Mouse (Mus musculus) hindbrain, embryonic 16.5 days (tissue): ENCODE data around the gene App. TPM values are rescaled to one million over a fixed set of nuclear protein-coding genes. Genes with fewer than 3 reads are reported as not detected.

Experiments used
- ATAC-seq: fragments of 200-750 bp; cut with Nextera tagmentation; 2 replicates; pipeline ENCODE4 v1.8.0; 2017; ENCODE audit warnings: moderate TSS enrichment, moderate library complexity
- H3K27ac ChIP-seq: fragments of 300-500 bp; sonication (generic); 2 replicates; pipeline ENCODE4 v1.5.1; 2014; ENCODE audit warnings: low read depth, mild to moderate bottlenecking, control low read depth, low read length, moderate library complexity
- H3K27me3 ChIP-seq: fragments of 300-500 bp; sonication (generic); replicated peaks from 2 replicates; pipeline ENCODE4 v1.6.1; 2014; ENCODE audit warnings: low read length; ENCODE audit not compliant: control insufficient read depth, insufficient read depth
- H3K36me3 ChIP-seq: fragments of 300-500 bp; sonication (generic); 2 replicates; pipeline ENCODE4 v1.6.1; 2014; ENCODE audit warnings: mild to moderate bottlenecking, low read length, moderate library complexity, mixed read lengths; ENCODE audit not compliant: control insufficient read depth, insufficient read depth
- H3K4me1 ChIP-seq: fragments of 300-500 bp; sonication (generic); 2 replicates; pipeline ENCODE4 v1.6.1; 2014; ENCODE audit warnings: low read depth, low read length; ENCODE audit not compliant: control insufficient read depth, insufficient read depth
- H3K4me2 ChIP-seq: fragments of 300-500 bp; sonication (generic); 2 replicates; pipeline ENCODE4 v1.6.1; 2014; ENCODE audit warnings: mild to moderate bottlenecking, low read length, control low read depth, moderate library complexity
- H3K4me3 ChIP-seq: fragments of 300-500 bp; sonication (generic); 2 replicates; pipeline ENCODE4 v1.5.1; 2014; ENCODE audit warnings: mild to moderate bottlenecking, low read length, control low read depth, moderate library complexity
- H3K9ac ChIP-seq: fragments of 300-500 bp; sonication (generic); 2 replicates; pipeline ENCODE4 v1.6.1; 2014; ENCODE audit warnings: low read depth, mild to moderate bottlenecking, control low read depth, low read length, moderate library complexity
- H3K9me3 ChIP-seq: fragments of 300-500 bp; sonication (generic); 2 replicates; pipeline ENCODE4 v1.6.1; 2014; ENCODE audit warnings: mild to moderate bottlenecking, low read length, moderate library complexity; ENCODE audit not compliant: control insufficient read depth
- WGBS: fragments of 180-500 bp; shearing (Covaris S2); extraction: QIAGEN DNeasy Blood & Tissue Kit; methylation state at CpG from one replicate; pipeline ENCODE4 v1.1.7; 2014; 5-methylcytosine and 5-hydroxymethylcytosine counted together
- polyA plus RNA-seq: library from polyadenylated mRNA; unstranded; fragments of >200 nt; fragmentation: Nextera tagmentation; extraction: Ambion mirVana; gene quantifications from 2 replicates; pipeline ENCODE4 v1.2.1, GENCODE M21; 2015

The App gene
- 482 and 521 TPM in 2 replicates for polyA plus RNA-seq

- peak within 1 kb of the TSS; percentile 99 for H3K9ac ChIP-seq
- peak; percentile 89 for ATAC-seq
- peak within 1 kb of the TSS; percentile 86 for H3K4me2 ChIP-seq
- under 1% methylated on average over 69 of the region's 78 CpGs for WGBS
- peak within 1 kb of the TSS; percentile 97 for H3K27ac ChIP-seq
- no peaks in the 10 kb centered on the region for H3K27me3 ChIP-seq
- H3K36me3 ChIP-seq: no peaks in the 10 kb centered on the region
- H3K4me1 ChIP-seq: peaks cover 25% of the 10 kb centered on the region
- no peaks in the 10 kb centered on the region for H3K9me3 ChIP-seq
- H3K4me3 ChIP-seq: peak within 1 kb of the TSS; percentile 94
These were observed at the start of gene App for GRCm38 (mm10) chr16:85173373-85174081. Gene App (minus strand): TSS chr16:85173766.

DNA sequence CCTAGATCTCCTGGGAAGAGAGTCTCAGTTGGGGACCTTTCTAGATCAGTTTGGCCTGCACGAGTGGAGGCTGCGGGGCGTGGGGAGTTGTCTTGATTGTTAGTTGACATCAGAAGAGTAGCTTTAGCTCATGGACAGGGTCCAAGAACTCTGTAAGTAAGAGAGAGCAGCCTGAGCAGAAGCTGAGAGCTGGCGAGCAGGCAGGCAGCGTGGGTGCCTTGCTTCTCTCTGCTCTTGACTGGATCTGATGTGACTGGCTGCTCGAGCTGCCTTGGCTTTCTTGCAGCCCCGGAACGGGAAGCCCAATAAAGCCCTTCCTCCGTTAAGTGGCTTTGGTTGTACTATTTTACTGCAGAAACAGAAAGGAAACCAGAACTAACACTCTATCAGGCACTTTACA, 42.3 kb upstream of the App start:
- Histone ChIP-seq H3K27ac (no peak overlapping the region), H3K4me3 (no peak overlapping the region), H3K36me3 (no peaks in the 10 kb centered on the region), H3K4me2 (no peak overlapping the region), H3K4me1 (no peaks in the 10 kb centered on the region), H3K9ac (no peak overlapping the region), H3K9me3 (no peaks in the 10 kb centered on the region), H3K27me3 (no peaks in the 10 kb centered on the region)
- 72% methylated on average over 9 of the region's 9 CpGs for WGBS
- ATAC-seq: no peak

GRCm38 (mm10) chr16:85215173-85215572, 41.6 kb upstream of the App start:
- no peak for ATAC-seq
- Histone ChIP-seq H3K9me3 (no peaks in the 10 kb centered on the region), H3K27ac (no peak overlapping the region), H3K4me1 (no peaks in the 10 kb centered on the region), H3K9ac (no peak overlapping the region), H3K27me3 (no peaks in the 10 kb centered on the region), H3K36me3 (no peaks in the 10 kb centered on the region), H3K4me2 (no peak overlapping the region), H3K4me3 (no peak overlapping the region)
- 86% methylated on average over 9 of the region's 9 CpGs for WGBS

DNA sequence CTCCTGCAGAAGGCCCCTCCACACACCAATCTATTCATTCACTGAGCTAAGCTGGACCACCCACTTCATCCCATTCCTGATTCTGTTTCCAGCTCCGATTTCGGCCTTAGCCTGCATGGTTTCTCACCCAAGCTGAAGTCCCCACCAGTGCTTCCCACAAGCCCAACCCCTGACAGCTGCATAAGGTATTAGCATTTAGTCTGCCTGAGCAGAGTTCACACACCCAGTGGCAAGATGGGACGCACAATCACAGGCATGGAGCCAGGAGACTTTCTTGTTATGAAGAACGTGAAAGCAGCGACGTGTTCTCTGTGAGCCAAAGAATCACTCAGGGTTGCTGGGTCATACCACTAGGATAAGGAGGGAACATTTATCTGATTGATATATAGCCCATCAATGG, 22.1 kb upstream of the App start:
- Histone ChIP-seq H3K4me1 (no peaks in the 10 kb centered on the region), H3K9me3 (0 out of 2 replicates have a peak, but pooled peaks cover 2% of the 10 kb centered on the region), H3K27ac (no peak overlapping the region), H3K9ac (no peak overlapping the region), H3K4me3 (no peak overlapping the region), H3K27me3 (no peaks in the 10 kb centered on the region), H3K4me2 (no peak overlapping the region), H3K36me3 (no peaks in the 10 kb centered on the region)
- 78% methylated on average over 6 of the region's 6 CpGs for WGBS
- no peak for ATAC-seq

DNA sequence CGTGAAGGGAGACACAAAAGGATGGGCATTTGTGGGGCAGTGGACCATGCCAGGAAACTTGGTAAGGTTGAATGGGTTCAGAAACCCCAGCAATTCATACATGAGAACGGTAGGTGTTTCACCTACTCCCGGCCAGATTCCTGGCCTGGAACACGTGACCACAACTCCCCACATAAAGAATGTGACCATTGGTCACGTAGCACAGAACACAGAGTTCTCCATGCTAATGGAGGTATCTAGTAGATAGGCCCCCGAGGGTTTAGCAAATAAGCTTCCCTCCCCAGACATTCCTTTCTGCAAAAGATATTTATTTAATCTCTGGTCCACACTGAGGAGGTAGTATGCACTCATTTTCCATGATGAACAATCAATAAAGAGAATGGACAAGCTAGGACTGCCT, 21.6 kb upstream of the App start:
- H3K4me1 ChIP-seq: no peaks in the 10 kb centered on the region
- no peak overlapping the region for H3K4me2 ChIP-seq
- H3K9me3 ChIP-seq: 0 out of 2 replicates have a peak, but pooled peaks cover 2% of the 10 kb centered on the region
- H3K27ac ChIP-seq: no peak overlapping the region
- no peak for ATAC-seq
- H3K9ac ChIP-seq: no peak overlapping the region
- H3K27me3 ChIP-seq: no peaks in the 10 kb centered on the region
- 83% methylated on average over 6 of the region's 6 CpGs for WGBS
- no peaks in the 10 kb centered on the region for H3K36me3 ChIP-seq
- H3K4me3 ChIP-seq: no peak overlapping the region

DNA sequence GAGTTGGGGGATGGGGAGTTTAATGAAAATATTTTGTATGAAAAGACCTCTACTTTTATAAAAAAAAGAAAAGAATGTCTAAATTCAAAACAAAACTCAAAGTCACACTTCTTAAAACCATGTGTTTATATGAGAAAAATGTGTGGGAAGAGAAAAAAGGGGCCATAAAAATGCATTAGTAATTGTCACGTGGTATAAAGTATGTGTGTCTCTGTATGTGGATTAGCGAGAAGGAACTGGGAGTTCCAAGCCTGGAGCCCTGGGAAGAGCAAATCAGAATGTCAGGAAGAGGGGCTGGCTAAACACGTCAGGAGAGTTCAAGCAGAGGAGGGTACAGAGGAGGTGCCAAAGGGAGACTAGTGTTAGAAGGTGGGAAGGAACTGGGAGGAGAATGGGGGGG, 7.9 kb upstream of the App start:
- H3K36me3 ChIP-seq: no peaks in the 10 kb centered on the region
- H3K4me1 ChIP-seq: no peaks in the 10 kb centered on the region
- H3K27ac ChIP-seq: no peak overlapping the region
- no peaks in the 10 kb centered on the region for H3K27me3 ChIP-seq
- H3K4me3 ChIP-seq: no peak overlapping the region
- WGBS: 75% methylated on average over 3 of the region's 3 CpGs
- no peak overlapping the region for H3K4me2 ChIP-seq
- no peaks in the 10 kb centered on the region for H3K9me3 ChIP-seq
- H3K9ac ChIP-seq: no peak overlapping the region
- ATAC-seq: no peak

DNA sequence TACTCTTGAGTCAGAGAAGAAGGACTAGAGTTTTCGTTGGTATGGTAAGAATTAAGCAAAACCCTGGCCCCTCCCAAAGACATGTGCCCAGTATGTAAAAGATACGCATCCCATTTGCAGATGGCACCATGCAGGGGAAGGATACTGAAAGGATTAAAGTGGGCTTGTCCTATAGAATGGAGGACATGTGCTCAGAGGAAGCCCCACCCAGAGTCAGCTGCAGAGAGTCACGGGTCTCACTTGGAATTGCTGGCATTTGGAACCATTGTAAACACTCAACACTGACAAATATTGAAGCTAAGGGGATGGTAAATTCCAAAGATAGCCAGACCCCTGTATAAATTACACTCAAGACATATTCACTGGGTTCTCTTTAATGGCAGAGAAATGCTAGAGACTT, 7.1 kb upstream of the App start:
- no peak overlapping the region for H3K4me2 ChIP-seq
- no peaks in the 10 kb centered on the region for H3K4me1 ChIP-seq
- no peak overlapping the region for H3K4me3 ChIP-seq
- H3K9ac ChIP-seq: no peak overlapping the region
- no peaks in the 10 kb centered on the region for H3K36me3 ChIP-seq
- H3K27ac ChIP-seq: no peak overlapping the region
- WGBS: 84% methylated on average over 3 of the region's 3 CpGs
- no peaks in the 10 kb centered on the region for H3K9me3 ChIP-seq
- no peak for ATAC-seq
- H3K27me3 ChIP-seq: no peaks in the 10 kb centered on the region

GRCm38 (mm10) chr16:85176666-85177065, 3.1 kb upstream of the App start:
- H3K9me3 ChIP-seq: no peaks in the 10 kb centered on the region
- H3K4me2 ChIP-seq: no peak overlapping the region
- 53% methylated on average over 3 of the region's 3 CpGs for WGBS
- H3K36me3 ChIP-seq: no peaks in the 10 kb centered on the region
- no peak overlapping the region for H3K4me3 ChIP-seq
- no peak for ATAC-seq
- no peaks in the 10 kb centered on the region for H3K4me1 ChIP-seq
- no peak overlapping the region for H3K27ac ChIP-seq
- H3K9ac ChIP-seq: no peak overlapping the region
- no peaks in the 10 kb centered on the region for H3K27me3 ChIP-seq

- Histone ChIP-seq H3K9ac (peak overlapping the region; percentile 99), H3K4me2 (peak overlapping the region; percentile 86), H3K27ac (peak overlapping the region; percentile 97), H3K4me1 (peaks cover 28% of the 10 kb centered on the region), H3K27me3 (no peaks in the 10 kb centered on the region), H3K4me3 (peak overlapping the region; percentile 94), H3K9me3 (no peaks in the 10 kb centered on the region), H3K36me3 (no peaks in the 10 kb centered on the region)
- WGBS: under 1% methylated on average over 60 of the region's 68 CpGs
- peak; percentile 73 for ATAC-seq
These were observed 794 bp downstream of the App start for GRCm38 (mm10) chr16:85172571-85173372.
